Mouse (Mus musculus) midbrain, embryonic 14.5 days (tissue): ENCODE results near the gene Phlda1. TPM values are rescaled to one million over a fixed set of nuclear protein-coding genes. Genes with fewer than 3 reads are reported as not detected.
A peak's percentile ranks its signal among the peaks of the same experiment; 100 is the strongest.

Experiments used
- ATAC-seq: fragments of 200-750 bp; cut with Nextera tagmentation; 2 replicates; pipeline ENCODE4 v1.8.0; 2017; ENCODE audit warnings: moderate number of reproducible peaks, moderate library complexity; ENCODE audit not compliant: low FRiP score, low TSS enrichment
- DNase-seq: peaks from one replicate; pipeline ENCODE4 v3.0.0-alpha.2; 2015
- H3K27ac ChIP-seq: fragments of 300-500 bp; sonication (generic); replicated peaks from 2 replicates; pipeline ENCODE4 v1.5.1; 2014; ENCODE audit warnings: mild to moderate bottlenecking, low read depth, low read length, moderate library complexity
- H3K27me3 ChIP-seq: fragments of 300-500 bp; sonication (generic); 2 replicates; pipeline ENCODE4 v1.6.1; 2014; ENCODE audit warnings: low read length, control low read depth, mixed read lengths; ENCODE audit not compliant: control insufficient read depth, insufficient read depth
- H3K36me3 ChIP-seq: fragments of 300-500 bp; sonication (generic); 2 replicates; pipeline ENCODE4 v1.6.1; 2014; ENCODE audit warnings: low read length, control low read depth; ENCODE audit not compliant: control insufficient read depth, insufficient read depth
- H3K4me1 ChIP-seq: fragments of 300-500 bp; sonication (generic); 2 replicates; pipeline ENCODE4 v1.6.1; 2014; ENCODE audit warnings: mild to moderate bottlenecking, antibody characterized with exemption, low read length, control low read depth; ENCODE audit not compliant: control insufficient read depth, insufficient read depth
- H3K4me2 ChIP-seq: fragments of 300-500 bp; sonication (generic); 2 replicates; pipeline ENCODE4 v1.6.1; 2014; ENCODE audit warnings: mild to moderate bottlenecking, low read length, moderate library complexity
- H3K4me3 ChIP-seq: fragments of 300-500 bp; sonication (generic); replicated peaks from 2 replicates; pipeline ENCODE4 v1.5.1; 2014; ENCODE audit warnings: low read depth, low read length
- H3K9ac ChIP-seq: fragments of 300-500 bp; sonication (generic); replicated peaks from 2 replicates; pipeline ENCODE4 v1.6.1; 2014; ENCODE audit warnings: mild to moderate bottlenecking, low read length, moderate library complexity
- H3K9me3 ChIP-seq: fragments of 300-500 bp; sonication (generic); 2 replicates; pipeline ENCODE4 v1.6.1; 2016; ENCODE audit warnings: low read length, control low read depth, mixed read lengths; ENCODE audit not compliant: control insufficient read depth
- WGBS: fragments of 180-500 bp; shearing (Covaris S2); extraction: QIAGEN DNeasy Blood & Tissue Kit; methylation state at CpG from one replicate; pipeline ENCODE4 v1.1.7; 2014; 5-methylcytosine and 5-hydroxymethylcytosine counted together
- polyA plus RNA-seq: library from polyadenylated mRNA; unstranded; fragments of >200 nt; fragmentation: Nextera tagmentation; extraction: Ambion mirVana; gene quantifications from 2 replicates; pipeline ENCODE4 v1.2.1, GENCODE M21; 2014

Gene Phlda1
- polyA plus RNA-seq, 1 experiment from 2014 or later, result 33.2 TPM

DNA sequence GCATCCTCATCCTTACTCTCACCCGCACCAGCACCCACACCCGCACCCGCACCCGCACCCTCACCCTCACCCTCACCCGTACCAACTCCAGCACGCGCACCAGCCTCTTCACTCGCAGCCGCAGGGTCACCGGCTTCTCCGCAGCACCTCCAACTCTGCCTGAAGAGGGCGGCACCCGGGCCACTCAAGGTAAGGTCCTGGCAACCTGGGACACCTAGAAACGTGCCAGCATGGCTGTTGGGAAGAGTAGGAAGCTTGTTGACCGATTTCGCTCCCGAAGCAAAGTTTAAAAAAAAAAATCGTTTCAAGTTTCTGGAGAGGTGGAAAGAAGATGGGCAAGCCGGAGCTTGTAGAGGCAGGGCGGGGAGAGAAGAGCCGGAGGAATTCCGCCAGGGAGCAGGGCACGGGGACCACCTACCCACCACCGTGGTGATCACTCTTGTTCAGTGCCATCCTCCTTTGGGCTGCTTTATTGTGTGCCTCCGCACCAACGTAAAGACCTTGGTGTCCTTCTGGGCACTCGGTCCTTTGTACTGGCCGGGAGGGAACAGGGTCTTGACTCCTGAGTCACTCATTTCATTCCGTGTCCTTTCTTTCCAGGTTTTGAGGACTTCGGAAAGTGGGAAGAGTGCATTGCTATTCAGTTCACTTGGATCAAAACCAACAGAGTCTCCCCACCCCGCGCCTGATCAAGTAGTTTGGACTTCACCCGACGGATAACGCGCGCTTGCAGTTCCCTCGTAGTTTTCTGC, 1.6 kb downstream of the Phlda1 start:
- ATAC-seq (peak; percentile 25; the same call in 1 of the 2 replicates), DNase-seq (peak; percentile 73)
- Histone ChIP-seq H3K4me1 (peaks cover 12% of the 10 kb centered on the region; the same call in 1 of the 2 replicates), H3K4me3 (peak overlapping the region; percentile 73), H3K9me3 (no peaks in the 10 kb centered on the region), H3K4me2 (peak overlapping the region; percentile 89), H3K27ac (peak overlapping the region; percentile 88), H3K36me3 (no peaks in the 10 kb centered on the region), H3K9ac (peak overlapping the region; percentile 86), H3K27me3 (0 out of 2 replicates have a peak, but pooled peaks cover 8% of the 10 kb centered on the region)
- 1% methylated on average over 38 of the region's 38 CpGs for WGBS

DNA sequence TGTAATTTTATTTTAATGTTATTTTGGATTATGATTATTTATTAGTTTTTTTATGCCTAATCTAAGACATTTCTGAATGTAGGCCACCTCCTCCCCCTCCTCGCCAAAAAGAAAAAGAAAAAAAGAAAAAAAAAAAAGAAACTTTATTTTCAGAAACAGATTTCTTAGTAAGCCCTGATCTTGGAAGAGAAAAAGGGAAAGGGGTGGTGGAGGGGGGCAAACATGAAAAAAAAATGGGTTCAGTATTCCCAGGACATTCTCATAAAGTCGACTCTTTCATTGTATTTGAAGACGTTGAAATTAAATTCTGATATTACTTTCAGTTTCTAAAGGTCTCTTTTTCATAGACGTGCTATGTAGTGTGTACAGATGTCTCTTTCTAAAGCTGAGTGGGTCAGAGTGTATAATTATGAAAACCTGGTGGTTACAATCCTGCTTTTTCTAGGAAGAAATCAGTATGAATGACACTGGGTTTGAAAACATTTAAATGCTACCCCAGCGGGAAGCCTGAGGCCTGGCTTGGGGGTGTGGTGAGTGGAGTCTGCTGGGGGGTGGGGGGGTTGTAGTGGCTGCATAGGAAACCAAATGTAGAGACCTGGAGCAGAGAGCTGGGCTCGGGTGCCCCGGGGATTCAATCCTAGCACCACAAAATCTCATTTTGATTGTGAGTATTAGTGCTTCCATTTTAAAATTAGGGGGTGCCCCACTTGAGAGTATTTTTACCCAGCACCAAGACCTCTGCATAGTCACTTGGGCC, 2.4 kb downstream of the Phlda1 start:
- H3K9me3 ChIP-seq, result no peaks in the 10 kb centered on the region
- H3K4me1 ChIP-seq, result peaks cover 12% of the 10 kb centered on the region; the same call in 1 of the 2 replicates
- H3K27me3 ChIP-seq, result 0 out of 2 replicates have a peak, but pooled peaks cover 8% of the 10 kb centered on the region
- DNase-seq, result no peak
- H3K27ac ChIP-seq, result peak overlapping the region; percentile 20; the same call in 1 of the 2 replicates
- H3K4me2 ChIP-seq, result peak overlapping the region; percentile 89
- H3K36me3 ChIP-seq, result no peaks in the 10 kb centered on the region
- peak overlapping the region; percentile 73 for H3K4me3 ChIP-seq
- 9% methylated on average over 7 of the region's 7 CpGs for WGBS
- no peak for ATAC-seq
- H3K9ac ChIP-seq, result peak overlapping the region; percentile 86

DNA sequence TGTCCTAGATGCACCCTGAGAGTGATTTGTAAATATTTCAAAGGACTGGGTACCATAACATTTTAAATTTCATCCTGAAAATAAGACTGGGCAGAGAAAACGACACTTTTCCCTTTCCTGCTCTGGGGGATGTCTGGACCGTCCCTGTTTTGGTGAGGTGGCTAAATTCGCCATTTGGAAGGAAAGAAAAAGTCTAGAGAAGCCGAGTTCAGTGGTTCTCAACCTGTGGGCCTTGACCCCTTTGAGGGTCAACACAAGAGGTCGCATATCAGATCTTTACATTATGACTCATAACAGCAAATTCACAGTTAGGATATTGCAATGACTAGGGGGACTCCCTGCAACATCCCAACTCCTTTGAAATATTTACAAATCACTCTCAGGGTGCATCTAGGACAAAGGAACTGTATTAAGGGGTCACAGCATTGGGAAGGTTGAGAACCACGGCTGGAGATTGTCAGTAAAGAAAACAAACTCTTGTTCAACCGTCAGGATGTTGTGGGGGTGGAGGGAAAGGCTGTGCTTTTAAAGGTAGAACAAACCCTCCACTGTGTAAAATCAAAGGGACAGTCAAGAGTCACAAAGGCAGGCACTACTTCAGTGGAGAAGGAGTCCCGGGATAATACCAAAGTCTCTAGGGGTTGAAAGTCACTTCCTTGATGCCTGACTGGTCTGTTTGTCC, 3.2 kb downstream of the Phlda1 start:
- Histone ChIP-seq H3K36me3 (no peaks in the 10 kb centered on the region), H3K4me1 (peaks cover 12% of the 10 kb centered on the region; the same call in 1 of the 2 replicates), H3K9me3 (no peaks in the 10 kb centered on the region), H3K4me3 (peak overlapping the region; percentile 73), H3K4me2 (peak overlapping the region; percentile 89), H3K9ac (peak overlapping the region; percentile 86; the same call in 1 of the 2 replicates), H3K27ac (0 out of 2 replicates have a peak overlapping the region, but pooled peaks have one; percentile 20), H3K27me3 (0 out of 2 replicates have a peak, but pooled peaks cover 6% of the 10 kb centered on the region)
- ATAC-seq, result no peak
- peak; percentile 18 for DNase-seq
- WGBS, result 25% methylated on average over 8 of the region's 8 CpGs

- no peak for DNase-seq
- WGBS, result 83% methylated on average over 7 of the region's 7 CpGs
Observed at GRCm38 (mm10) chr10:111509981-111510380, 3.9 kb downstream of the Phlda1 start.

DNA sequence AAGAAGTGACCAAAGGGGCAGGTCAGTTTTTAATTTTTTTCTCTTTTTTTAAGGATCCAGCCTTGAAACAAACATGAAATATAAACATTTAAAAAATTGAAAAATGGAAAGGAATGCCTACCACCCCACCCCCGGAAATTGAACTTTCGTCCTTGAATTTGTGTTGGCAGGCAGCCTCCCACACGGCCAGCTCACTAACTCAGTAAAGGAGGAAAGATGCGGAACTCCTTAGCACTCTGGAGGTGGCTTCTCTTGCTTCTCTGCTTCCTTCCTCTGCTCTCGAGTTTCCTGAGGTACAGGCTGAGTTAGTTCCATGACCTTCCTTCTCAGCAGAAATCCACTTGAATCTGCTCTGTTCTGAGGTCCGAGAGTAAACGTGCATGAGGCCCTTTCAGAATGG, 4.7 kb downstream of the Phlda1 start:
- 56% methylated on average over 7 of the region's 7 CpGs for WGBS
- Histone ChIP-seq H3K4me3 (no peak overlapping the region), H3K4me1 (peaks cover 12% of the 10 kb centered on the region; the same call in 1 of the 2 replicates), H3K27ac (no peak overlapping the region), H3K36me3 (no peaks in the 10 kb centered on the region), H3K9ac (no peak overlapping the region), H3K4me2 (no peak overlapping the region), H3K27me3 (0 out of 2 replicates have a peak, but pooled peaks cover 4% of the 10 kb centered on the region), H3K9me3 (no peaks in the 10 kb centered on the region)
- ATAC-seq (no peak), DNase-seq (no peak)

More at GRCm38 (mm10) chr10:111509981-111510380, 3.9 kb downstream of the Phlda1 start:
- Histone ChIP-seq H3K36me3 (no peaks in the 10 kb centered on the region), H3K27me3 (0 out of 2 replicates have a peak, but pooled peaks cover 4% of the 10 kb centered on the region), H3K4me2 (peak overlapping the region; percentile 89), H3K4me1 (peaks cover 12% of the 10 kb centered on the region; the same call in 1 of the 2 replicates), H3K9me3 (no peaks in the 10 kb centered on the region), H3K4me3 (no peak overlapping the region), H3K9ac (no peak overlapping the region), H3K27ac (no peak overlapping the region)
- ATAC-seq, result no peak

GRCm38 (mm10) chr10:111512036-111512568, 6.0 kb downstream of the Phlda1 start:
- 81% methylated on average over 10 of the region's 10 CpGs for WGBS
- Histone ChIP-seq H3K4me2 (no peak overlapping the region), H3K36me3 (no peaks in the 10 kb centered on the region), H3K9me3 (no peaks in the 10 kb centered on the region), H3K27me3 (0 out of 2 replicates have a peak, but pooled peaks cover 4% of the 10 kb centered on the region), H3K9ac (no peak overlapping the region), H3K4me3 (no peak overlapping the region), H3K27ac (no peak overlapping the region), H3K4me1 (peaks cover 12% of the 10 kb centered on the region; the same call in 1 of the 2 replicates)
- DNase-seq, result no peak
- ATAC-seq, result no peak

DNA sequence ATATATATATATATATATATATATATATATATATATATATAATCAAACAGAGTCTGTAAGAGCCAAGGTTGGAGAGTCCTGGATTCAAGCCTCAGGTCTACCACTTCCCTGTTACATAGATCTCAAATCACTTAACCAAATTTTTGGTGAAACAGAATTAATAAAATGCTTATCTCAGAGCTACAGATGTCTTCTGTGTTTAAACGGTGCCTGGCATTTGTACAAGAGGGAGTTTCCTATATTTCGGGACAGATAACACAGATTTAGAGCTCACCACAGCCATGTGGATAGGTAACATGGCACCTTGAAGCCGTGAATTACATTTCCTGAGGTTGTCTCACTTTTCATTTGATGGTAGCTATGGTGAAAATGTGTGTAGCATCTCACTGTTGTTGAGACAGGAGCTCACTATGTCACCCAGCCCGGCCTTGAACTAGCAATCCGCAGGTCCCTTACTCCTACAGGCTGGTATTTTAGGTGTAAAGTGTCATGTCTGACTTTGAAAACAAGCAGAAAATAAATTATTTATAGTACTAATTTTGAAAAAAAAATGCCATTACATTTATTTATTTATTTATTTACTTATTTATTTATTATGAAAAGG, 8.3 kb downstream of the Phlda1 start:
- no peak overlapping the region for H3K9ac ChIP-seq
- DNase-seq (no peak), ATAC-seq (no peak)
- no peaks in the 10 kb centered on the region for H3K9me3 ChIP-seq
- no peaks in the 10 kb centered on the region for H3K36me3 ChIP-seq
- WGBS, result 95% methylated on average over 5 of the region's 5 CpGs
- H3K27me3 ChIP-seq, result no peaks in the 10 kb centered on the region
- H3K4me2 ChIP-seq, result no peak overlapping the region
- H3K4me1 ChIP-seq, result peaks cover 5% of the 10 kb centered on the region; the same call in 1 of the 2 replicates
- no peak overlapping the region for H3K27ac ChIP-seq
- H3K4me3 ChIP-seq, result no peak overlapping the region
